Mouse (Mus musculus) liver, adult 2 months (tissue): ENCODE measurements around the gene Dennd4a.

Source experiments
- CTCF ChIP-seq: fragments of 200-500 bp; IDR thresholded peaks from 2 replicates; pipeline ENCODE4 v1.5.1; 2011; ENCODE audit warnings: low read depth, low read length, control low read depth
- POLR2A ChIP-seq: fragments of 200-500 bp; IDR thresholded peaks from 2 replicates; pipeline ENCODE4 v1.6.1; 2011; ENCODE audit warnings: low read length, control low read depth; ENCODE audit not compliant: insufficient read depth; ENCODE audit errors: extremely low read depth

DNA sequence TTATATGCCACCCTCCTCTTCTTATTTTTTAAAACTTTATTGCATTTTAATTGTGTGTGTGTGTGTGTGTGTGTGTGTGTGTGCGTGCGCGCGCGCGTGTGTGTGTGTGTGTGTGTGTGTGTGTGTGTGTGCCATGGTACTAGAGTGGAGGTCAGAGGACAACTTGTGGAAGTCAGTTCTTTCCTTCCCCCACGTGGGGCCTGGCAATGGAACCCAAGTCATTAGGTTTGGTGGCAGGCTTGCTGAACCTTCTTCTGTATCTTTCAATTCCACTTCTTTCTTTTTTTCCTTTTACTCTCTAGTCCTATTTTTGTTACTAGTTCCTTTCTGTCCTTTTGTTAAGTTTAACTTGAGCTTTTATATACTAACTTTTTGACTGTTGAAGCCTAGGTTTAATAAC, 19.5 kb downstream of the Dennd4a start:
- TF ChIP-seq CTCF (no peak), POLR2A (no peak)
